Mouse (Mus musculus) heart, postnatal 25 days (tissue): Measurements from ENCODE around the gene Rbpj. TPM values are rescaled to one million over a fixed set of nuclear protein-coding genes. Genes with fewer than 3 reads are reported as not detected.
A peak's percentile ranks its signal among the peaks of the same experiment; 100 is the strongest.

Source experiments
- DNase-seq: peaks from one replicate; pipeline ENCODE4 v3.0.0; 2022; ENCODE audit warnings: low spot score
- intact Hi-C: fragments of 180-260 bp; cut with DNase I; formaldehyde crosslinking; loops from one replicate; pipeline ENCODE4 v1.15.1; 2025
- total RNA-seq, 2 experiments: library from RNA; stranded (reverse); gene quantifications; 2 replicates each; pipeline ENCODE4 v1.2.3; 2021

Rbpj gene
- total RNA-seq, 2 experiments from 2014 or later = 23.4 to 32.5 TPM

DNA sequence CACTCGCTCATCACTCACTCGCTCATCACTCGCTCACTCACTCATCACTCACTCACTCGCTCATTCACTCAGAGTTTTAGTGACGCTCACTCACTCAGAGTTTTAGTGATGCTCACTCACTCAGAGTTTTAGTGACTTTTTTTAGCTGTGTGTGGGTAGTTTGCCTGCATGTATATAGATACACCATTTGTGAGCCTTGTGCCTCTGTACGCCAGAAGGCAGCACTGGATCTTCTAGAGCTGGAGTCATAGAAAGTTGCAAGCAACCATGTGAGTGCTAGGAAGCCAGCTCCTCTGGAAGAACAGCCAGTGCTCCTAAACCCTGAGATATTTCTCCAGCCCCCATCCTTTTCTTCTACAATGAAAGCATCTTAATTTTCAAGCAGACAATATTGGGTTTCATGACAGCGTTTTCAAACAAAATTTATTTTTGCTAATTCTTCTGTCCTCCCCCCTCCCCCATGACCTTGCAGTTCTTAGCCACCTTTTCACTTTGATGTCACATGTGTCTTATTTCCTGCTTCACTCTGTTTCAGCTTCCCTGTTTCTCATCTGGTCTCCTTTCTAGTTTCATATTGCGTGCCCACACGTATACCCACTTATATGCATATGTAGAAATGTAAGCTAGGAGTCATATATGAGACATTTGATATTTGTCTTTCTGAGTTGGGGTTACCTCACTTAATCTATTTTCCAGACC, 118.3 kb downstream of the Rbpj start:
- intact Hi-C loops = no loop called here
- DNase-seq = no peak

DNA sequence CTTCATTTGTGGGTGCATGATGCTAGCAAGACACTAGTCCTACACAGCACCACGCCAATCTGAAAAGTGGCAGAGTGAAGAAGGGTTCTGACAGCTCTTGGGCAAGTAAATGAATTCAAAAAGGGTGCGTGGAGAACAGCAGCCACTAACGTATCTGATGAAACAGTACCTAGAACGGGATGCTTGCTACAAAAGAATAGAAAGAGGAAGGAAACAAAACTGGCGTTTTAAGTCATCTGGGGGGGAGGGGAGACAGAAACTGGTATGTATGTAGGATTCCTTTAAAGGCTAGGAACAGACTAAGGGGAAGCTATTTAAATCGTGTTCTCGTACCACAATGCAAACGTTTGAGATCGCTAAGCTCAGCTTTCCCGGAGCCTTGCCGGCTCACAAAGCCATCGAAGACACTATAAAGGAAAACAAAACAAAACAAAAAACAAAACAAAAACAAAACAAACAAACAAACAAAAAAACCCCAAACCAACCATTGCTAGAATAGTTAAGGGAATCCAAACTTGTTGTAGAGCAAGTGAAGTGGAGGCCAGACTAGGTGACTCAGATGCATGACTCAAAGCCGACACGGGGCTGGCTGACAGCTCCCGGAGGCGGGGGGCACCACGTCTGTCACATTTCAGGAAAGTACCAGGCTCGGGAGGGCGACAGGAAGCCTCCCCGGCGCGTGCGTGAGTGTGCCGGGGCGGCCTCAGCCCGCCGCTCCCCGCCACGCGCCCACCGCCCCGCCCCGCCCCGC, 122.6 kb downstream of the Rbpj start:
- DNase-seq = no peak
- intact Hi-C loops = loop anchor here (5.0 kb wide), 1 partner anchor 219 kb away; the partner anchor contains the start of gene Tbc1d19

DNA sequence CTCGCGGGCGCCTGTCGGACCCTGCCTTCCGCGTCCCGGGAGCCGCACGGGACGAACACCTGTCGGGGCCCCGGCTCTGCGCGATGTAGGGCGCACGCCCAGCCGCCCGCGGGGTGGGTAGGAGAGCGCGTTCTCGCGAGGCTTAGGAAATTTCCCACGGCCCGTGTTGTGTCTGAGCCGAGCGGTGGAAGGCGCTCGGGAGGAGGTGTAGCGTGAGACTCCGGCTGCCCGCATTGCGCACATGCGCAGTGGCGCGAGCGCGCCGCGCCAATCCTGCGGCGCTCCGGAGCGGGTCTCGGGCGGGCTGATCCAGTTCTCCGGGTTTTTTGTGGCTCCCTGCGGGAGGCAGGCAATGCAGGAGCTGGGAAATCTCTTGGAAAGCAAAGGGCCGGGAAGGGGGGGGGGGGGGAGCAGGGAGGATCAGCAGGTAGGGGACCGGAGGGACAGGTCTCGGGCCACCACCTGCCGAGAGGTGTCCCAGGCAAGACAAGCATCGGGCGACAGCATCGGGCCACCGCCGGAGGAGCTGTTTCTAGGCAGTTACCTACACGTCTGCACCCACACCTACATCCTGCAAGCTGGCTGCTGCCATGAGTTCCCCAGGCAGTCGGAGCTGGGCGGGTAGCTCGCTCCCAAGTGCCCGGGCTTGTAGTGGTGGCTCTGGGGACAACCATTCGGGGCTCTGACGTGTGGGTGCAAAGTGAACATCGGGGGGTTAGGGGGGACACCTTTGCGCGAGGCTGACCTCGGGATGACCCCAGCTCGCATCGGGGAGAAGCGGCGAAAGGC, 123.4 kb downstream of the Rbpj start:
- peak; percentile 92 for DNase-seq
- intact Hi-C loops = loop anchor here (5.0 kb wide), 1 partner anchor 218 kb away; the partner anchor contains the start of gene Tbc1d19

DNA sequence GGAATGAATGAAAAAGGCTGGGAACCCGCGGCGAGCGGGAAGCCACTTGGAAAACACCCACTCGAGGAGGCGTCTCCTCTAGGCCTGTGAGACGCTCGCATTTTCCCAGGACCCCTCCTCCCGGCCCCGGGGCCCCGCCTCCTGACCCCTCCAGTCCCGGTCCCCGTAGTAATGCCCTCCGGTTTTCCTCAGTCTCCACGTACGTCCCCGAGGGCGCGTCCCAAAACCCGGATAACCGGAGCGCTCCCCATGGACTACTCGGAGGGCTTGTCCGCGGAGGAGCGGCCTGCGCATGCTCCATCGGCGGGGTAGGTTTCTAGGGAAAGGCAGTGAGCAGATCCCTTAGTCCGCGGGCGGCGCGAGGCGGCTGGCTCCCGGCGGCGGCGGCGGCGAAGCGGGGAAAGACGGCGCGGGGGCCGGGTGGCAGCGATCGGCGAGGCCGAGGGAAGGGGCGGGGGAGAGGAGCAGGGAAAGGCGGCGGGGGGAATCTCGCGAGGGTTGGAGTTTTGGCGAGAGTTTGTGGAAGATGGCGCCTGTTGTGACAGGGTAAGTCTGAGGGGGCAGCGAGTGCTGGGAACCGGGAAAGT, 124.3 kb downstream of the Rbpj start:
- intact Hi-C loops = loop anchor here (5.0 kb wide), 2 partner anchors 118 to 318 kb away; no protein-coding TSS in a partner anchor
- peak; percentile 98 for DNase-seq

DNA sequence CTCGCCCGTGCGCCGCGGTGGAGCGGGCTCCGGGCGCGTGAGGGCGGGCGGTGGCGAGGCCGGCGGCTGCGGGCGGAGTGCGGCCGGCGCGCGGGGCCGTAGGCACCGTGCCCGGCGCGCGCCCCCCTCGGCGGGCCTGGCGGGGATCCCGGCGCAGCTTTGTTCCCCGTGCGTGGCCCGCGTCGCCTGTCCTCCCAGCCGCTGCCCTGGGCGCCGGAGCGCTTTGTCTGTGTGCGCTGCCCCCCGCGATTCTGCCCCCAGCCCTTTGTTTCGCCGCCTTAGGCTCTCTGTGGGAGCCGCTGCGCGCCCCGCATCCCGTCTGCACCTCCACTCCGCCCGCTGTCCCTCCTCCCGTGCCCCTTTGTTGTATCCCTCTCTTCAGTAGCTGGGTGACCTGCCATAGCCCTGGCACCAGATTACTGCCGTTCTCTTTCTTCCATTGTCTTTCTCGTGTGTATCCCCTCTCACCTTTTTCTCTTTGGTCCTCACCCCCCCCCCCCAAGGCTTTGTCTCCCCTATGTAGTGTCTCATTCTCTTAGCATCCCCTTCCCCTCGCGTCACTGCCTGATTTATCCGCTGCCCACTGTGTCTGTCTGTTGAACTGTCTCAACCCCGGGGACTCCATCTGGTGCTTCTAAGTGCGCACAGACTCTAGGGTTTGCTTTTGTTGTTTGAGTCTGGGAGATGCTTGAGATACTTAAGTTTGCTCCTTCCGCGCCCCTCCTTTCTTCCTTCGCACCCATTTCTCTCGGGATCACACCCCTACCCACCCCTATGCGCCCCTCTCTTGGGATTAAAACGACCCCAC, 125.1 kb downstream of the Rbpj start:
- no peak for DNase-seq
- intact Hi-C loops = loop anchor here (5.0 kb wide), 2 partner anchors 119 to 319 kb away; no protein-coding TSS in a partner anchor

DNA sequence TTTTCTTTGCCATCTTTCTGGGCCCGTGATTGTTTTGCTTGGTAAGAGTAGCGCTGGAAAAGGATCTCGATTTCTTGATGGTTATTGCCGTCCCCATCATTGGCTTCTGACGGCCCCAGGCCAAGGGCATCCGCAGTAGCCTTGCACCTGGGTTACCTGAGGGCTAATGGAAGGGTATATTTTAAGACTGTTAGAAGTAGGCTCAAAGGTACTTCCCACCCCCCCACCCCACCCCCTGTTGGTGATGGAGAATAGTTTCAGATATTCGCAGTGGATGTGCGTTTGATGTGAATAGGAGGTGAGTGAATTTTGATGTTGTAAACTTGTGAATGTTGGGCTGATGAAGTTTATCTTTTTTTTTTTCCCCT, 125.7 kb downstream of the Rbpj start:
- no peak for DNase-seq
- intact Hi-C loops = loop anchor here (5.0 kb wide), 2 partner anchors 119 to 319 kb away; no protein-coding TSS in a partner anchor

DNA sequence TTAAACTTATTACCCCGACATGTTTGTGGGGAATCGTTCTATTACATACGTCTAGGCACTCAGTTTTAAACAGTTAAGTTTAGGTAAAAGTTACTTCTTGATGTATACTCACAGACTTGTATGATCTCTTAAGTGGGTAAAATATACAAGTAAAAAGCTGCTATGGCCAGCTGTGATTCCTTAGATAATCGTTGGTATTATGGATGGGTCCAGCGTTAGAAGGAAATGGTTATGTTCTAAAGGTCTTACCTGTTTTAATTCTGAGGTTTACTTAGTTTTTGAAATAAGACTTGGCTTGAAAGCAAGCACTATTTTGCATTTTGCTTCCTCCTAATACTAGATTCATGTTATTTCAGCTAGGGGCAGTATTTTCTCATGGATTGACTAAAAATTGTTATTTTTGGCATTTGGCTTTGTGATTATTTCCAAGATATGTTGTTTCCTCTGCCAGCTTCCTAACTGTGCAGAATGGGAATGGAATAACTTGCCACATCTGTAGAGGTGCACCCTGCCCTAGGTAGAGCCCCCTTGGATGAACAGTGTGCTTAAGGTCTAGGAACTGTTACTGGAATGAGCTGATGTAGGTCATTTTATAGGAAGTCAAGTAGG, 127.2 kb downstream of the Rbpj start:
- intact Hi-C loops = loop anchor here (5.0 kb wide), 2 partner anchors 121 to 321 kb away; no protein-coding TSS in a partner anchor
- no peak for DNase-seq

DNA sequence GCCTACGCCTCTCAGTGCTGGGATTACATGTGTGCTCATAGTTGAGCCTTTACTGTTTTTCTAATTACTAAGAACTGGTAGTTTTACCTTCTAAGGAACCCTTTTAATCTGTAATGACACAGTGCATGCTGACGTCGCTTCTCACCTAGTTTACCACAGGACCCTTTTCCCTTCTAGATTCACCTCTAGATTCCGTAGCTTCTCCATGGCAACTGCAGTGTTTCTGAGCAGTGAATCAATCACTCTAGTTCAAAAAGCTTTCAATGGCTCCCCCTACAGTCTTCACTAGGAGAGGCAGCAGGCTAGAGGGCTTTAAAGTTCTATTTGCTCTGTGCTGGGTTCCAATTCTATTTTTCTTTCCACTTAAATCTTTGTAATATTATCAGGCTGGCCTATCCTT, 128.3 kb downstream of the Rbpj start:
- intact Hi-C loops = loop anchor here (1.0 to 5.0 kb wide), 3 partner anchors 122 to 322 kb away; no protein-coding TSS in a partner anchor
- DNase-seq = no peak

DNA sequence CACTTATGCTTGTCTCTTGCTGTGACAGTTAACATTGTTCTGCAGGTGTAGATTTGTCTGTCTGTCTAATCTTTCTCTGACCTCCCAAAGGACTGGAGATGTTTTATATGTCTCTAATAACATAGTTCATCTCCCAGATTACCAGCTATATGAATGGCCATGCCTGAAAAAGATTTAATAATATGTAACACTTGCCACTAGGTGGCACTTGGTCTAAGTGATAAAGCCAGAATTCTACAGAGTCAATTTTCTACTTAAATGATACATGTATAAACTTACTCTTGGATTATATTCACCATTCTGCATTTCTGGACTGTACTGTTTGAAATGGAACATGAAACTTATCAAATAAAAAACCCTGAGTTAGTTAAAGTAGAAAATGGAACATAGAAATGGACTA, 132.6 kb downstream of the Rbpj start:
- intact Hi-C loops = loop anchor here (2.0 to 5.0 kb wide), 2 partner anchors 38 to 74 kb away; no protein-coding TSS in a partner anchor
- DNase-seq = no peak

DNA sequence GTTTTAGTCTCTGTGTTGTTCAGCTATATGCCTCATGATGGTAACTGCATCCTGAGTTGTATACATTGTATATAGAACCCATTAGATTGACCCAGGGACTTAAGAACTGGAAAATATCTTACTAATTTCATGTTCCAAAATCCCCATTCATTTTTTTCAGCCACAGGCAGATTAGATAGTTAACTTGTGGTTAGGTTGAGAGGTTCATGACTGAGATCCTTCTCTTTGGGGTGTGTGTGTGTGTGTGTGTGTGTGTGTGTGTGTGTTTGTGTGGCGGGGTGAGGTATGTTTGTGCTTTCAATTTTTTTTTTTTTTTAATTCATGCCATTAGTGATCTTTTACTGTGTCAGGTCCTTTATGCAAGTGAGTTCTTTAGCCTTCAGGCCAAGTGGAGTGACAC, 133.2 kb downstream of the Rbpj start:
- intact Hi-C loops = loop anchor here (2.0 to 5.0 kb wide), 2 partner anchors 38 to 73 kb away; no protein-coding TSS in a partner anchor
- DNase-seq = no peak

DNA sequence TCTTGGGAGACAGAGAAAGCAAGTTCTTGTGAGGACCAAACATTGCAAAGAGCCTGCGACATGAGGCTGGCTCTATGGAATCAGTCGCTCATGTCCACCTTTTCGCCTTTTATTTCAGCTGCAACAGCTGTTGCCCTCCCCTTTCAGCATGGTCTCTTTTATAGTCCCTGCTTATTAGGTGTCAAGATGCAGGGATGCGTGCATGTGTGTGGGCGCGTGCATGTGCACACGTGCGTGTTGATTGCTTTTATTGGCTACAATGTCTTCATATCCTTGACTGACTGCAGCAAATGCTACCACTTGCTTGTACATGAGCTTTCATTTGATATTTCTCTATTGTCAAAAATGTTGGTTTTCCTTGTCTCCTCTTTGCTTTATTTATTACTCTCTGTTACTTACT, 136.2 kb downstream of the Rbpj start:
- intact Hi-C loops = no loop called here
- DNase-seq = no peak

DNA sequence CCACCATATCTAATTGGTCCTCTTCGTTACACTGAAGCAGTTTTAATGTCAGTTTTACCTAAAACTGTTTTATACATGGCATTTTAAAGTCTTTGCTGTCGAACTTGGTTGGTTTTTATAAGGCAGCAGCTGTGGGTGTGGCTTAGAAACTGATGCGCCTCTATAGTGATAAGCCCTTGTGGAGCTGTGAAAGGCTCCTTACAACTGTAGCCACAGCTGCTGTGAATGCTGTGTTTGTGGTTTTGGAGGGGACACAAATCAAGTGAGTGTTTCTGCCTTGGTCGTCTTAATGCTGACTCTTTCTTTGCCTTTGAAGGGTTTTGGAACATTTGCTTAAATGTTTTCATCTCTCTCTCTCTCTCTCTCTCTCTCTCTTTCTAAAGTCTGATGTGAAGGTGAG, 139.5 kb downstream of the Rbpj start:
- DNase-seq = no peak
- intact Hi-C loops = no loop called here

DNA sequence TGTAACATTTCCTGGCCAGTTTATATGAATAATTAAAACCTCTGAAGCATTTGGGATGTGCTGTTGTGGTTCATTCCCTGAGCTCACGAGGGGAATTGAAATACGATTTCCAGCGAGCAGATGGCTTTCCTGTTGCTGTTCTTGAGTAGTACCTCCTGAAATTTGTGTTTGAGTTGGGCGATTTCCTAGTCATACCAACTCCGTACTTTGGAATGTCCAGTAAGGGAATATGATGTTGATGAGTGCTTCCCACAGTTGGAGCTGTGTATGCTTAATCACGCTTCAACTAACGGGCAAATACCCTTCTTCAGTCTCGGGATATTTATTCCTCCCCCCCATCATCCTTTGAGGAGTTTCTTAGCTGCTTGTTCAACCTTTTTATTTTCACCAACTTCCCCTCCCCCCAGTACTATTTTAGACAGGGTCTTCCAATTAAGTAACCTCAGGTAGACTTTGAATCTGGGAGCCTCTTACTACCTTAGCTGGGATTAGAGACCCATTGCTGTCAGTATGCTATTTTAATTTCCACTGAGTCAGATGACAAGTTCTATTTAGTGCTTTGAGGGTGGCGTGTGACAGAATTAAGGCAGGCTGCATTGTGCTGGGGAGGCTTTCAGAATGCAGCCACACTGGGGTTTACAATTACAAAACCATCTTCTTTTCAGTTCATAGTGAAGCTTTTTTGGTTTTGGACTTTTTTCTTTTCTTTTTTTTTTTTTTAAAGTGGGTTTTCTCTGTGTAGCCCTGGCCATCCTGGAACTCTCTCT, 141.5 kb downstream of the Rbpj start:
- intact Hi-C loops = no loop called here
- DNase-seq = no peak

DNA sequence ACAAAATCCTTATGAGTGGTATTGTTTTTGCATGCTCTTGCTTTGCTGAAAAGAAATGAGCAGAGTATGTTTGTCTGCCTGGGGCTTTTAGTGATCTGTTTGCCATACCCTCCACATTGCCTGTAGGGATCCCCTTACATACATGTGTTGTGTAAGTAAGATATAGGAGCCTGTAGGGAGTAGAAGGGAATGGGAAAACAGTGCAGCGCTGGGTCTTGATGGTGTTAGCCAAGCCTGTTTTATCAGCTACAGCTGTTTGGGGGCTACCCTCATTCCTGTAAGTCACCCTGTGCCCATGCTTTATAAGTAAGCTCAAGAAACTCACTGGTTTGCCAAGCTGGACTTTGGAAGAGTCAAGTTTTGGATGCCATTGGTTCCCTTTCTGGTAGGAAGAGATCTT, 152.9 kb downstream of the Rbpj start:
- no peak for DNase-seq
- intact Hi-C loops = no loop called here

DNA sequence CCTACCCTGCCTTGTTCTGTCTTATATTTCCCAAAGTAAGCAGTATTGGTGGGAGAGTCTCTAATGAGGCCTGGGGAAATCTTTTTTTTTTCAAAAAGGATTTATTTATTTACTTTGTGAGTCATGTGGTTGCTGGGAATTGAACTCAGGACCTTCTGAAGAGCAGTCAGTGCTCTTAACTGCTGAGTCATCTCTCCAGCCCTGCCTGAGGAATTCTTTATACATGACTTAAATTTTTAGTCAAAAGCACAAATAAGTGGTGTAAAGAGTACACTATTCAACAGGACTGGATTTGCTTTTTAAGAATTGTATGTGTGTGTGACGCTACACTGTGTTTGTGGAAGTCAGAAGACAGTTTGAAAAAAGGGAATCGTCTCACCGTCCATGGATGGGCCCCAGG, 166.1 kb downstream of the Rbpj start:
- intact Hi-C loops = no loop called here

DNA sequence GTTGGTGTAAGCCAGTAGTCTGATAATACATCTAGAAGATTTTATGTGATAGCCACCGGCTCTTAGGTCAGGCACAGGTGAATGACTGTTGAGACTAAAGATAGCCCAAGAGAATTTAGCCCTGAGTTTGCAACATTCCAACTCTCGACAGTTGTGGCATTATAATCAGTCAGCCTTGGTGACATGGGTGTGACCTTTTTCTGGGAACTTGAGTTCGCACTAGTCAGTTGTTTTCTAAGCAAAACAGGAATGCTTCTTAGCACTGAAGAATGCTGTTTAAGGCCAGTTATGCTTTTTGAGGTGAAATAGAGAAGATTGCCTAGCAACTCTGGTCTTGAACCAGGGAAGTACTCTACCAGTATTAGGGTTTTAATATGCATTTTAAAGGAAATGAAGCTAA, 170.8 kb downstream of the Rbpj start:
- intact Hi-C loops = loop anchor here (2.0 kb wide), 1 partner anchor 38 kb away; no protein-coding TSS in a partner anchor
- DNase-seq = no peak

More for the DNA sequence above, 166.1 kb downstream of the Rbpj start:
- no peak for DNase-seq

DNA sequence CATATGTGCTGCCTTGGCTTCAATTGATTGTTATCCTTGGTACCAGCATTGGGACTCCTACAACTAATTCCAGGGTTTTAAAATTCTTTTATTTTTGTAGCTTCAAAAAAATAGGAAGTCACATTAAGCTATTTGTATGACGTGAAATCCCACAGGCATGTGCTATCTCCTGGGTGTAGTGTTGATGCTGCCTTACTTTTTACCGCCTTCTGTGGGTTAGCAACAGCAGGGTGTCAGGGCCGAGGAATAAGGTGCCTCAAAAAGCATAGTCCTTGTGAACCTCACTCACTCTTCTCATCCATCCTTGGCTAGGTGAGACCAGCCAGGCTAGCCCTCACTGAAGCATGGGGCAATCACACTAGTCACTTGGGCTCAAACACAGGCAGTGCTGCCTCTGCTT, 171.3 kb downstream of the Rbpj start:
- intact Hi-C loops = loop anchor here (2.0 kb wide), 1 partner anchor 38 kb away; no protein-coding TSS in a partner anchor
- DNase-seq = no peak

DNA sequence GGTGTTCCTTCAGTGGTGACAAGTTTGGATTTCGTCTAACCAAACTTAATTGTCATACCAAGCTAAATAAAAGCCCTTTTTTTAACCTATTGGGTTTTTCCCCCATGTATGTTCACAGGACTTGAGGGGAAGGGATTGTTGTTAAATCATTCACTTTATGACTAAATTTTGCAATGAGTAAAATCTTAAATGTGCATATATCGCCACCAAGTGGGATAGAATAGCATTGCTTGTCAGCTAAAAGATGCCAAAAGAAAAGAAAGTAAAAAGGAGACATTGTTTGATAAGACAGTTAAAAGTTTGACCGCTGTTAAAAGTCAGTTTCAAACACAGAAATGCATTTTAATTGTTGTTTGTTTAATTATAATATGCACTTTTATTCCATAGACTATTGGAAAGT, 172.7 kb downstream of the Rbpj start:
- no peak for DNase-seq
- intact Hi-C loops = loop anchor here (2.0 kb wide), 2 partner anchors 284 to 312 kb away; no protein-coding TSS in a partner anchor
